15 mouse cellular contexts compared by ENCODE assay signal in the genomic region with DNA sequence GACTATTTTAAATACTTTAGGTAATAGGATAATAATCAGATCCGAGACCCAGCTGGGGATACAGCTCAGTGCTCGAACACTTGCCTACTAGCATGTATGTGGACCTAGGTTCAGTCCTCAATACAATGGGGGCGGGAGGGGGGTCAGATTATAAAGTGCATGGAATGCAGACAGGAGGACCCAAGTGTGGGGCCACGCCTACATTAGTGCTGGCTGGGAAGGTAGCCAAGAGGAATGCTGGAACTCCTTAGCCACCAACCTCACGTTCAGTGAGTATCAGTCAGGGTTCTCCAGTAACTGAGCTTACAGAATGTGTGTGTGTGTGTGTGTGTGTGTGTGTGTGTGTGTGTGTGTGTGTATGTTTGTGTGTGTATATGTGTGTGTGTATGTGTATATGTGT. TPM values are rescaled to one million over a fixed set of nuclear protein-coding genes. Genes with fewer than 3 reads are reported as not detected.
DNase-seq lines count a peak whose midpoint lies in the region; ATAC-seq and TF ChIP-seq lines count a peak whose summit lies in the region.
"Had no signal": no experiment of that assay in that cellular context is flagged by ENCODE, and none has a peak within 500 bp of the region (broad histone marks: within the 10 kb centered on the region; RNA-seq: fewer than 3 reads in every experiment).

No protein-coding gene starts in this region.

- H3K4me3 ChIP-seq in kidney, embryonic 14.5 days (ENCODE audit: low read length): no peak overlapping the region
- H3K4me3 ChIP-seq in embryonic facial prominence, embryonic 14.5 days (ENCODE audit: low read depth, low read length): no peak overlapping the region
- no peak overlapping the region for H3K4me3 ChIP-seq in stomach, embryonic 14.5 days (ENCODE audit: low read depth, low read length)
- H3K4me3 ChIP-seq in hindbrain, embryonic 16.5 days (ENCODE audit: low read length): no peak overlapping the region
- H3K4me3 ChIP-seq in forebrain, postnatal 0 days (ENCODE audit: low read depth, low read length): no peak overlapping the region
- H3K4me3 ChIP-seq: embryonic facial prominence, embryonic 12.5 days; limb, embryonic 12.5 days; neural tube, embryonic 13.5 days had no signal

- H3K27me3 ChIP-seq in kidney, embryonic 14.5 days (ENCODE audit: control insufficient read depth, insufficient read depth, low read length): no peaks in the 10 kb centered on the region
- no peaks in the 10 kb centered on the region for H3K27me3 ChIP-seq in embryonic facial prominence, embryonic 14.5 days (replicated peaks; ENCODE audit: control insufficient read depth, insufficient read depth, low read length)
- H3K27me3 ChIP-seq in stomach, embryonic 14.5 days (ENCODE audit: control insufficient read depth, insufficient read depth, low read length): no peaks in the 10 kb centered on the region
- H3K27me3 ChIP-seq in hindbrain, embryonic 16.5 days (replicated peaks; ENCODE audit: control insufficient read depth, insufficient read depth, low read length): no peaks in the 10 kb centered on the region
- no peaks in the 10 kb centered on the region for H3K27me3 ChIP-seq in forebrain, postnatal 0 days (ENCODE audit: insufficient read depth, low read length)
- H3K27me3 ChIP-seq: embryonic facial prominence, embryonic 12.5 days; limb, embryonic 12.5 days; neural tube, embryonic 13.5 days had no signal

- no peak overlapping the region for H3K27ac ChIP-seq in kidney, embryonic 14.5 days (ENCODE audit: low read depth, low read length)
- no peak overlapping the region for H3K27ac ChIP-seq in embryonic facial prominence, embryonic 14.5 days (replicated peaks; ENCODE audit: low read depth, low read length)
- H3K27ac ChIP-seq in stomach, embryonic 14.5 days (ENCODE audit: low read length): no peak overlapping the region
- H3K27ac ChIP-seq in hindbrain, embryonic 16.5 days (ENCODE audit: low read depth, low read length): no peak overlapping the region
- no peak overlapping the region for H3K27ac ChIP-seq in forebrain, postnatal 0 days (ENCODE audit: low read depth, low read length)
- H3K27ac ChIP-seq: embryonic facial prominence, embryonic 12.5 days; limb, embryonic 12.5 days; neural tube, embryonic 13.5 days had no signal

- ATAC-seq in kidney, embryonic 14.5 days (ENCODE audit: low FRiP score, low TSS enrichment): no peak; the same call in 1 of the 2 replicates
- peak; percentile 69; the same call in 1 of the 2 replicates for ATAC-seq in embryonic facial prominence, embryonic 14.5 days (ENCODE audit: low read depth)
- ATAC-seq in stomach, embryonic 14.5 days (ENCODE audit: insufficient number of reproducible peaks, insufficient read depth, low FRiP score, low read depth): 0 out of 2 replicates have a peak, but pooled peaks have one; percentile 53
- ATAC-seq in hindbrain, embryonic 16.5 days: no peak
- no peak for ATAC-seq in forebrain, postnatal 0 days

- peaks cover 33% of the 10 kb centered on the region for H3K36me3 ChIP-seq in kidney, embryonic 14.5 days (ENCODE audit: control insufficient read depth, insufficient read depth, low read length)
- H3K36me3 ChIP-seq in embryonic facial prominence, embryonic 14.5 days (ENCODE audit: control insufficient read depth, insufficient read depth, low read length): peaks cover 35% of the 10 kb centered on the region
- H3K36me3 ChIP-seq in stomach, embryonic 14.5 days (ENCODE audit: control insufficient read depth, insufficient read depth, low read length): peaks cover 24% of the 10 kb centered on the region
- peaks cover 22% of the 10 kb centered on the region for H3K36me3 ChIP-seq in hindbrain, embryonic 16.5 days (ENCODE audit: control insufficient read depth, insufficient read depth, low read length)
- H3K36me3 ChIP-seq in forebrain, postnatal 0 days (ENCODE audit: insufficient read depth): peaks cover 31% of the 10 kb centered on the region

- no peak overlapping the region for H3K9ac ChIP-seq in kidney, embryonic 14.5 days (ENCODE audit: low read depth, low read length)
- H3K9ac ChIP-seq in embryonic facial prominence, embryonic 14.5 days (ENCODE audit: low read depth, low read length): no peak overlapping the region
- no peak overlapping the region for H3K9ac ChIP-seq in stomach, embryonic 14.5 days (replicated peaks; ENCODE audit: low read depth, low read length)
- no peak overlapping the region for H3K9ac ChIP-seq in hindbrain, embryonic 16.5 days (ENCODE audit: low read depth, low read length)
- H3K9ac ChIP-seq in forebrain, postnatal 0 days: no peak overlapping the region
- H3K9ac ChIP-seq: embryonic facial prominence, embryonic 12.5 days; limb, embryonic 12.5 days; neural tube, embryonic 13.5 days had no signal

- no peaks in the 10 kb centered on the region for H3K9me3 ChIP-seq in kidney, embryonic 14.5 days (ENCODE audit: control insufficient read depth, low read length)
- no peaks in the 10 kb centered on the region for H3K9me3 ChIP-seq in embryonic facial prominence, embryonic 14.5 days (ENCODE audit: control insufficient read depth, low read length)
- H3K9me3 ChIP-seq in stomach, embryonic 14.5 days (ENCODE audit: control insufficient read depth, low read depth, low read length): no peaks in the 10 kb centered on the region
- no peaks in the 10 kb centered on the region for H3K9me3 ChIP-seq in hindbrain, embryonic 16.5 days (ENCODE audit: control insufficient read depth, low read length)
- no peaks in the 10 kb centered on the region for H3K9me3 ChIP-seq in forebrain, postnatal 0 days (ENCODE audit: low read length)
- H3K9me3 ChIP-seq: embryonic facial prominence, embryonic 12.5 days; limb, embryonic 12.5 days; neural tube, embryonic 13.5 days had no signal

- no peaks in the 10 kb centered on the region for H3K4me1 ChIP-seq in kidney, embryonic 14.5 days (ENCODE audit: control insufficient read depth, insufficient read depth, low read length)
- no peaks in the 10 kb centered on the region for H3K4me1 ChIP-seq in embryonic facial prominence, embryonic 14.5 days (ENCODE audit: control insufficient read depth, insufficient read depth, low read length)
- H3K4me1 ChIP-seq in stomach, embryonic 14.5 days (ENCODE audit: control insufficient read depth, insufficient read depth, low read length): peaks cover 2% of the 10 kb centered on the region; the same call in 1 of the 2 replicates
- H3K4me1 ChIP-seq in hindbrain, embryonic 16.5 days (ENCODE audit: control insufficient read depth, insufficient read depth, low read depth, low read length): peaks cover 3% of the 10 kb centered on the region; the same call in 1 of the 2 replicates
- no peaks in the 10 kb centered on the region for H3K4me1 ChIP-seq in forebrain, postnatal 0 days (ENCODE audit: insufficient read depth)
- H3K4me1 ChIP-seq: embryonic facial prominence, embryonic 12.5 days had no signal

- TF ChIP-seq CTCF in forebrain, postnatal 0 days (IDR thresholded peaks at IDR 0.05; ENCODE audit: low read depth): no peak

- H3K4me2 ChIP-seq in kidney, embryonic 14.5 days (replicated peaks; ENCODE audit: low read depth, low read length): no peak overlapping the region
- no peak overlapping the region for H3K4me2 ChIP-seq in embryonic facial prominence, embryonic 14.5 days (ENCODE audit: low read depth, low read length)
- H3K4me2 ChIP-seq in stomach, embryonic 14.5 days (replicated peaks; ENCODE audit: low read depth, low read length): no peak overlapping the region
- no peak overlapping the region for H3K4me2 ChIP-seq in hindbrain, embryonic 16.5 days (ENCODE audit: low read length)
- H3K4me2 ChIP-seq in forebrain, postnatal 0 days (ENCODE audit: low read depth): no peak overlapping the region
- H3K4me2 ChIP-seq: embryonic facial prominence, embryonic 12.5 days; limb, embryonic 12.5 days; midbrain, embryonic 11.5 days; neural tube, embryonic 13.5 days had no signal

- 67% methylated on average over 5 of the region's 5 CpGs for WGBS in kidney, embryonic 14.5 days
- 43% methylated on average over 5 of the region's 5 CpGs for WGBS in embryonic facial prominence, embryonic 14.5 days
- WGBS in stomach, embryonic 14.5 days: 60% methylated on average over 5 of the region's 5 CpGs
- 69% methylated on average over 5 of the region's 5 CpGs for WGBS in hindbrain, embryonic 16.5 days
- 58% methylated on average over 5 of the region's 5 CpGs for WGBS in forebrain, postnatal 0 days

- DNase-seq in kidney, adult 11 months: peak; percentile 33
- peak; percentile 78 for DNase-seq in embryonic facial prominence, embryonic 14.5 days (ENCODE audit: low spot score)
- DNase-seq in kidney, postnatal 10 days: peak; percentile 61
- DNase-seq in natural killer cell, adult 2 months (ENCODE audit: low spot score in 2 of 2): no peak
- DNase-seq in forebrain, postnatal 0 days: no peak
- DNase-seq: cerebellum, adult 11 months; right cerebral cortex, postnatal 4 days; thymus, adult 2 months had no signal

RNA-seq across cellular contexts. Expression of a gene that starts 8.2 kb away (rescaled TPM):
- polyA plus RNA-seq in kidney, embryonic 14.5 days (2014; fragmentation: Nextera tagmentation; extraction: Ambion mirVana): 8.9 and 13.8 TPM in 2 replicates
- polyA plus RNA-seq in embryonic facial prominence, embryonic 14.5 days (2014; fragmentation: Nextera tagmentation; extraction: Ambion mirVana): 11.1 and 12.7 TPM in 2 replicates
- polyA plus RNA-seq in stomach, embryonic 14.5 days (2014; fragmentation: Nextera tagmentation; extraction: Ambion mirVana): 10.9 and 12.2 TPM in 2 replicates
- polyA plus RNA-seq in hindbrain, embryonic 16.5 days (2015; fragmentation: Nextera tagmentation; extraction: Ambion mirVana): 17.9 and 22.4 TPM in 2 replicates
- total RNA-seq in forebrain, postnatal 0 days (2014; rRNA removed): 24.9 and 39.4 TPM in 2 replicates
- polyA plus RNA-seq in forebrain, postnatal 0 days (2015; fragmentation: Nextera tagmentation; extraction: Ambion mirVana): 15.1 and 18.8 TPM in 2 replicates

RNA-seq across cellular contexts. Expression of a gene that starts 27.4 kb away (rescaled TPM):
- polyA plus RNA-seq in kidney, embryonic 14.5 days (2014; fragmentation: Nextera tagmentation; extraction: Ambion mirVana): 2.5 and 2.7 TPM in 2 replicates
- polyA plus RNA-seq in embryonic facial prominence, embryonic 14.5 days (2014; fragmentation: Nextera tagmentation; extraction: Ambion mirVana): 1.2 and 2.4 TPM in 2 replicates
- polyA plus RNA-seq in stomach, embryonic 14.5 days (2014; fragmentation: Nextera tagmentation; extraction: Ambion mirVana): 1.5 and 2.0 TPM in 2 replicates
- polyA plus RNA-seq in hindbrain, embryonic 16.5 days (2015; fragmentation: Nextera tagmentation; extraction: Ambion mirVana): 7.8 and 8.0 TPM in 2 replicates
- total RNA-seq in forebrain, postnatal 0 days (2014; rRNA removed): 7.8 and 7.9 TPM in 2 replicates
- 4.3 and 6.5 TPM in 2 replicates for polyA plus RNA-seq in forebrain, postnatal 0 days (2015; fragmentation: Nextera tagmentation; extraction: Ambion mirVana)

RNA-seq across cellular contexts. Expression of a gene that starts 29.8 kb away (rescaled TPM):
- polyA plus RNA-seq in kidney, embryonic 14.5 days (2014; fragmentation: Nextera tagmentation; extraction: Ambion mirVana): 47.1 and 53.0 TPM in 2 replicates
- polyA plus RNA-seq in embryonic facial prominence, embryonic 14.5 days (2014; fragmentation: Nextera tagmentation; extraction: Ambion mirVana): 27.9 and 31.7 TPM in 2 replicates
- 42.1 and 43.6 TPM in 2 replicates for polyA plus RNA-seq in stomach, embryonic 14.5 days (2014; fragmentation: Nextera tagmentation; extraction: Ambion mirVana)
- polyA plus RNA-seq in hindbrain, embryonic 16.5 days (2015; fragmentation: Nextera tagmentation; extraction: Ambion mirVana): 9.5 and 10.4 TPM in 2 replicates
- 3.6 and 5.2 TPM in 2 replicates for total RNA-seq in forebrain, postnatal 0 days (2014; rRNA removed)
- 4.7 and 5.9 TPM in 2 replicates for polyA plus RNA-seq in forebrain, postnatal 0 days (2015; fragmentation: Nextera tagmentation; extraction: Ambion mirVana)

RNA-seq across cellular contexts. Expression of a gene that starts 30.1 kb away (rescaled TPM):
- polyA plus RNA-seq in kidney, embryonic 14.5 days (2014; fragmentation: Nextera tagmentation; extraction: Ambion mirVana): 80.2 and 111 TPM in 2 replicates
- polyA plus RNA-seq in embryonic facial prominence, embryonic 14.5 days (2014; fragmentation: Nextera tagmentation; extraction: Ambion mirVana): 74.4 and 77.7 TPM in 2 replicates
- polyA plus RNA-seq in stomach, embryonic 14.5 days (2014; fragmentation: Nextera tagmentation; extraction: Ambion mirVana): 73.4 and 86.0 TPM in 2 replicates
- polyA plus RNA-seq in hindbrain, embryonic 16.5 days (2015; fragmentation: Nextera tagmentation; extraction: Ambion mirVana): 32.0 and 37.2 TPM in 2 replicates
- 6.9 and 9.5 TPM in 2 replicates for total RNA-seq in forebrain, postnatal 0 days (2014; rRNA removed)
- 26.8 and 27.9 TPM in 2 replicates for polyA plus RNA-seq in forebrain, postnatal 0 days (2015; fragmentation: Nextera tagmentation; extraction: Ambion mirVana)

RNA-seq across cellular contexts. Expression of a gene that starts 42.0 kb away (rescaled TPM):
- 182 and 198 TPM in 2 replicates for polyA plus RNA-seq in kidney, embryonic 14.5 days (2014; fragmentation: Nextera tagmentation; extraction: Ambion mirVana)
- 105 and 116 TPM in 2 replicates for polyA plus RNA-seq in embryonic facial prominence, embryonic 14.5 days (2014; fragmentation: Nextera tagmentation; extraction: Ambion mirVana)
- polyA plus RNA-seq in stomach, embryonic 14.5 days (2014; fragmentation: Nextera tagmentation; extraction: Ambion mirVana): 143 and 152 TPM in 2 replicates
- 105 and 119 TPM in 2 replicates for polyA plus RNA-seq in hindbrain, embryonic 16.5 days (2015; fragmentation: Nextera tagmentation; extraction: Ambion mirVana)
- 50.2 and 58.5 TPM in 2 replicates for total RNA-seq in forebrain, postnatal 0 days (2014; rRNA removed)
- 87.0 and 92.0 TPM in 2 replicates for polyA plus RNA-seq in forebrain, postnatal 0 days (2015; fragmentation: Nextera tagmentation; extraction: Ambion mirVana)

Comparison
In these comparisons a context has a peak if more than half of its experiments do, and no peak if none do; other contexts are left out.
1. DNase-seq: peak in kidney, adult 11 months (single experiment), embryonic facial prominence, embryonic 14.5 days (single experiment) and kidney, postnatal 10 days (single experiment); none in natural killer cell, adult 2 months (0 of 2) and forebrain, postnatal 0 days (single experiment).
2. ATAC-seq: peak in embryonic facial prominence, embryonic 14.5 days (single experiment) and stomach, embryonic 14.5 days (single experiment); none in kidney, embryonic 14.5 days (single experiment), hindbrain, embryonic 16.5 days (single experiment) and forebrain, postnatal 0 days (single experiment).